Mouse (Mus musculus) heart, adult 11 months (tissue): ENCODE measurements around the gene Lcn11.

Source experiments
- DNase-seq: peaks from one replicate; pipeline ENCODE4 v3.0.0; 2022

Gene Lcn11

GRCm38 (mm10) chr2:25776717-25777116, at the start of gene Lcn11:
TSS of gene Lcn11 (plus strand) at chr2:25777017.
- DNase-seq, result peak; percentile 81

GRCm38 (mm10) chr2:25733199-25733930, 43.5 kb upstream of the Lcn11 start:
- DNase-seq, result peak; percentile 72

GRCm38 (mm10) chr2:25736709-25737108, 40.1 kb upstream of the Lcn11 start, which contains the start of gene Obp2b:
TSS of gene Obp2b (plus strand) at chr2:25737009.
- peak; percentile 7 for DNase-seq

GRCm38 (mm10) chr2:25741671-25742070, 35.1 kb upstream of the Lcn11 start:
- peak; percentile 24 for DNase-seq

GRCm38 (mm10) chr2:25754201-25754600, 22.6 kb upstream of the Lcn11 start:
- DNase-seq, result peak; percentile 8

DNA sequence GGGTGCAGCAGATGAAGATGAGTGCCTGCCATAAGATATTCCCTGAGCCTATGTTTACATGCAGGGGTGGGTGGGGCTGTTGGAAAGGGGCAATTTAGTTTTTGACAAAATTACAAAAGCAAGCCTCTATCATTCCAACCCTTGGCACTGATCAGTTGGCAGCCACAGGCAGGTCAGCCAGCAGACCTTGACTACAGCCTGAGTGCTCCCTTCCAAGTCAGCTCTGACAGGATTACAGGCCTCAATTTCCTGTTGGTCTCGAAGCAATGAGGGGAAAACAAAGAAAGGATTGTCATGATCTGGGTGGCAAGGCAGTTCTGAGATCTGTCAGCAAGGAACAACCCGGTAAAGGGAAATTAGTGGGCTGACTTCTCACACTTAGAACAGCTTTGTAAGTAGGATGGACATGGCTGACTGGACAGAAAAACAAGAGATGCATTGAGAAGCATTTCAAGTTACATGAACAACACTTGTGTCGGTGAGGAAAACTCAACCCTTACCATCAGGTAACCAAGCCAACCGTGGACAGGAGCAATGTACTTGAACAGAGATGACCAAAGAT, 18.7 kb upstream of the Lcn11 start:
- DNase-seq, result peak; percentile 80

GRCm38 (mm10) chr2:25765269-25765668, 11.5 kb upstream of the Lcn11 start, which contains the start of gene Lcn3:
TSS of gene Lcn3 (plus strand) at chr2:25765569.
- peak; percentile 50 for DNase-seq

DNA sequence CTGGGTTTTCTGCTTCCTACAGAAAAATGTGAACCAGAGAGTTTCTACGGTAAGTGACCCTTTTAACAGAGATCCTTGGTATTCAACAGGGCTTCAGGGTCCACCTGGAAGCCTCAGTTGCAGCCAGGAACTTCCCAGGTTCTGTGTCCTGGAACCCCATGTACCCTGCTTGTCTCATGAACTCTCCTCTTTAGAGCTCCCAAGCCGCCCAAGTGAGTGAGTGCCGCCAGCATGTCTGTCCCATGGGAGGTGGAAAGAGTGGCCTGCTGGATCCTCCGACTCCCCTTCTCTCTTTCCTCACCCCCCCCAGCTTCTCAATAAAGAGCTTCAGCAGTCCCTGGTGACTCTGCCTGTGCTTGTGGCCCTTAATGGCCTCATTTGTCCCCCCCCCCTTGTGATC, 9.1 kb upstream of the Lcn11 start:
- DNase-seq, result peak; percentile 86

DNA sequence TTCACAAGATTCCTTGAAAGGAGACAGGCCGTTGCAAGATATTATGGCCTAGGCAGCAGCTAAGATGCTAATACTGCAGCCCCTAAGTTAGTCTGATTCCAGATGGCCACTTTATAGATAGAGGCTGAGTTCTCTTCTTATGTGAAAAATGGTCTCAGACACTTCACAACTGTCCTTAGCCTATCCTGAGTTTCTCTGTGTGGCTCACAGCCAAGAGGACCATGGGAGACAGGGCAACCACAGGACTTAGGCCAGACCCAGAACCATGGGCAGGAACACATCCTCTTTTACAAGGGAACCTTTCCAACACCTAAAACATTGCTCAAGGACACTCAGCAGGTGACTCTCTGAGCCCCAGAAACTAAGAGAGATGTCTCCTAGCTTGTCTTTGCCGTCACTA, 3.3 kb upstream of the Lcn11 start:
- no peak for DNase-seq

DNA sequence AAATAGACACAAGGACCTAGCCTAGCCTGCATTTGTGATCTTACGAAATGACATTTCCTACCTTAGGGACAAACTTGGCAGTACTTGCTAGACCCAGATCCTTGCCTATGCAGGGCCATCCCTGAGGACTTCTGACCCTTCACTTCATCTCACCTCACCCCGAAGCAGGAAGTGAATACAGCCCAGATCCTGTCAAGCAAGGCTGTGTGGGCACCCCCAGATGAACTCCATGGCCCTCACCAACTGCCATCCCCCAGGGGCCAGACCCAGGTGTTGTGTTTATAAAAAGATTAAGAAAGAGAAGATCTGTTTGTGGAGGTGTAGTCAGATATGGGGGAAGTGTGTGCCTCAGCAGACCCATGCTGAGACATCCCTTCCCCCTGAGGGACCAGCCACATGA, 2.2 kb upstream of the Lcn11 start:
- DNase-seq, result peak; percentile 64

DNA sequence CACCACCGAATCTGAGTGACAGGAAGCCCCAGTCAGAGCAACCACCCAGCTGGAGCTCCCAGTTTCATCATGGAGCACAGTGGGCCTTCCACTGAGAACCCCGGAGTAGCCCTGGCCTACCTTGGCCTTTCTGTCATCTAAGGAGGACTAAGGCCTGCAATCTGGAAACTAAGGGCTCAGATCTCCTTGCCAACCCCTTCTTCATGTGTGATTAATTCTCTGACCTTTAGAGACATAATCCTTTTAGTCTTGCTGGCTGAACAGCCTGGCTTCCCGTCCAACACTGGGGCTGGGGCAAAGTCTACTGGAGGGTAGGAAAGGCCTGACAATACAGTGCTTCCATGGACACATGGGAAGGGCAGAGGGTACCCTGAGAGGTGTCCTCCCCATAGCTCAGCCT, 826 bp upstream of the Lcn11 start:
- peak; percentile 70 for DNase-seq

DNA sequence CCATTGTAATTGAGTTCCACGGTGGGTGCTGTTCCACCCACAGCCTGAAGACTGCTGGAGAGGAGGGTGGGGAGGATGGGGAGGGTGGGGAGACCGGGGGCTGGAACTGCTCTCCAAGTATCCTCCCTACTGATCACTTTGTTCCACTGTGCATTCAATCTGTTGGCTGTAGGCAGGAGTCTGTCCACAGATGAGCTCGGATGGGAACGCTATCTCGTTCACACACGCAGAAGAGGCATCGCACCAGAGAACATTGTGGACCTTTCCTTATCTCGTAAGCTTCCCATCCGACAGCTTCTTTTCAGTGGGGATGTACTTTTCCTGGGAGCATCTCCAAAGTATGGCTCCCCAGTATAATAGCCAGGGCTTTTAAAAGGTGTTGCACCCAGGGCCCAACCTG, 2.3 kb downstream of the Lcn11 start:
- peak; percentile 53 for DNase-seq

- peak; percentile 84 for DNase-seq
Observed at GRCm38 (mm10) chr2:25780921-25781320, 4.1 kb downstream of the Lcn11 start.

DNA sequence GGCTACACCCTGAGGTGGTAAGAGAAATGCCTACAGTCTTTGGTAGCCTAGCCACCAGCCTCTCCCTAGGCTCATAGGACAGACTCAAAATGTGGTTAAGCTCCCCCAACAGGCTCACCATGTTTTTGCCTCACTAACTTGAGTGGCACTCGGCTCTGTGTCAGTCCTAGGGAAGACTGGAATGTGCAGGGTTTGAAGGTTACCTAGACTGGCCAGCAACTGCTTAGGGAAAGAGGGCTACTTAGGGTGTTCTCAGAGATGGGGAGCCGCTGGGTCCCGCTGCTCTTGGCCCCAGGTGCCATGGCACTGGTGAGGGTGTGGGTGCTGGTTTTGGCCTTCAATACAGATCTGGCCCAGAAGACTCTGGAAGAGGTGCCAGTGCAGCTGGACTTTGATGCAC, 5.1 kb downstream of the Lcn11 start, which contains the start of gene Gm13539:
Gm13539 (plus strand) TSS at position 301 of the 400 bp plus-strand sequence.
- DNase-seq, result peak; percentile 72

DNA sequence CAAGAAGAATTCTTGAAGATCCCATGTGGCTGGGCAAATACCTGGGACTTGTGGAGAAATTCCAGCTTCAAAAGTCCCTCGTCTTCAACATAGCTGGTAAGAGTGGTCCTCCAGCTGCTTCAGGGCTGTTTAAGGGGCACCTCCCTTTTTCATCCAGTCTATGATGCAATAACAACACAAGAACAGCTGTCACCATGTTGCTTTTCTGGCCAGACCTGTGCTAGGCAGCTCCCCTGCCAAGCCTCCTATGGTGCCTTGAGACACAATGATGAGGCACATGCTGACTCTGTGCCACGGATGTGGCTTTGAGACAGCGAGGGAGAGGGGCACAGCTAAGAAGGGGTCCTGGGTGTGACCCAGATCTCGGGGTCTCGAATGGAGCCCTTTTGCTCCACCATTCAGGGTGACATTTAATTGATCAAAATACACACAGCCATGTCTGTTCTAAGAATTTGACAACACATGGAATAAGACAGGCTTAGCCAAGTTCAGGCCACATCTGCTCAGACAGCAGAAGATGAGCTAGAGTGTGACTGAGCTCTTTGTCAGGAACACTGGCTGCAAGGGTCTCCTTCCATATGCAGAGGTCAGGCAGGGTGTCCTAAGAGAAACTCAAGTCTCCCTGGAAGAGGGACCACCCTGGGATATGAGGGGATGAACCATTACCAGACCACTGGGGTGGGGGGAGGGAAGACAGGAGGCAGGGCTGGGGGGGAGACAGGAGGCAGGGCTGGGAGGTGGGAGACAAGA, 8.9 kb downstream of the Lcn11 start:
- DNase-seq, result peak; percentile 79

GRCm38 (mm10) chr2:25789092-25789491, 12.3 kb downstream of the Lcn11 start:
- DNase-seq, result peak; percentile 71

GRCm38 (mm10) chr2:25797635-25798034, 20.8 kb downstream of the Lcn11 start:
- peak; percentile 92 for DNase-seq

GRCm38 (mm10) chr2:25798065-25798464, 21.2 kb downstream of the Lcn11 start:
- DNase-seq, result peak; percentile 66

DNA sequence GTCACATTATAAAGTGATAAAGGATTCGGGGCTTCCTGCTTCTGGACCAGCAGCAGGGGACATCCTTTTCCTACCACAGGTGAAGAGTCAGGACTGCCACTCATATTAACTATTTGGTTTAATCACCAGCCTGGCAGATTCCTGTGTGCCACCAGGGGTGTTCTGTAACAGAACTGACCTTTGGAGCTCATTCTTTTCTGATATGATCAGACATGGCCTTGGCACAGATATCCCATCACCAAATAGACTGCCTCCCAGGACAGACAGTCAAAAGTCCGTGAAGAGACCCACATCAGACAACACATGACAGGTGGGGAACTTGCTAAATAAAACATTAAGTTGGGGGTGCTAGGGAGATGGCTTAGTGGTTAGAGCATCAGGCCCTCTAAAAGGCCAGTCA, 34.9 kb downstream of the Lcn11 start:
- DNase-seq, result peak; percentile 51

DNA sequence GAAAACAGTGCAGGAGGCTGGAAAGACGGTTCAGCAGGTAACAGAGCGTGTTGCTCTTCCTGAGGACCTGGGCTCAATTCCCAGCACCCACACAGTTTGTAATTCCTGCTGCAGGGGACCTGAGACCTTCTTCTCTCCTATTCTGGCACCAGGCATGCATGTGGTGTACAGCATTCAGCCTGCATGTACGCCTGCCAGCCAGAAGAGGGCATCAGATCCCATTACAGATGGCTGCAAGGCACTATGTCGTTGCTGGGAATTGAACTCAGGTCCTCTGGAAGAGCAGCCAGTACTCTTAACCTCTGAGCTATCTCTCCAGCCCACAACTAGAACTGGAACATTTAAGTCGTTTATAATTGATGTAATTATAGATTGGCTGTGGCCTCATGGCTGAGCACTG, 36.5 kb downstream of the Lcn11 start:
- peak; percentile 64 for DNase-seq

- DNase-seq, result peak; percentile 28
Observed at GRCm38 (mm10) chr2:25815748-25816147, 38.9 kb downstream of the Lcn11 start, which contains the start of gene Glt6d1. TSS of gene Glt6d1 (minus strand) at chr2:25815848.

GRCm38 (mm10) chr2:25822806-25823205, 46.0 kb downstream of the Lcn11 start, which contains the start of gene Lcn9:
TSS of gene Lcn9 (plus strand) at chr2:25823153.
- DNase-seq, result peak; percentile 87

GRCm38 (mm10) chr2:25824751-25825150, 47.9 kb downstream of the Lcn11 start:
- DNase-seq, result peak; percentile 70
